Mouse (Mus musculus): ENCODE measurements at regions not wholly inside any gene's neighbourhood (a gene's known extent, or its start where the extent isn't known, plus 50 kb on each side); places are given as distances from the start of the nearest gene placed in this dataset.

GRCm38 (mm10) chr2:45279490-45279889 lies 162.3 kb upstream of the Zeb2 start:
- H3K9ac ChIP-seq (replicated peaks; ENCODE audit: low read depth, low read length): no peak overlapping the region
- WGBS: 94% methylated on average over 4 of the region's 4 CpGs
- ATAC-seq: no peak

GRCm38 (mm10) chr2:45277602-45278001 lies 160.4 kb upstream of the Zeb2 start:
- no peak for ATAC-seq
- Histone ChIP-seq H3K4me2 (ENCODE audit: low read length) (no peak overlapping the region), H3K27ac (ENCODE audit: low read length) (no peak overlapping the region), H3K36me3 (ENCODE audit: control insufficient read depth, insufficient read depth) (no peaks in the 10 kb centered on the region), H3K9me3 (ENCODE audit: control insufficient read depth, low read length) (no peaks in the 10 kb centered on the region), H3K4me1 (replicated peaks; ENCODE audit: control insufficient read depth, insufficient read depth, low read length) (no peaks in the 10 kb centered on the region), H3K9ac (replicated peaks; ENCODE audit: low read depth, low read length) (no peak overlapping the region), H3K4me3 (replicated peaks; ENCODE audit: low read length) (no peak overlapping the region), H3K27me3 (replicated peaks; ENCODE audit: control insufficient read depth, insufficient read depth, low read length) (no peaks in the 10 kb centered on the region)
- WGBS: 98% methylated on average over 2 of the region's 2 CpGs

More at GRCm38 (mm10) chr2:45279490-45279889, 162.3 kb upstream of the Zeb2 start:
- Histone ChIP-seq H3K27ac (ENCODE audit: low read length) (no peak overlapping the region), H3K4me2 (ENCODE audit: low read length) (no peak overlapping the region), H3K4me1 (replicated peaks; ENCODE audit: control insufficient read depth, insufficient read depth, low read length) (no peaks in the 10 kb centered on the region), H3K4me3 (replicated peaks; ENCODE audit: low read length) (no peak overlapping the region), H3K36me3 (ENCODE audit: control insufficient read depth, insufficient read depth) (no peaks in the 10 kb centered on the region), H3K9me3 (ENCODE audit: control insufficient read depth, low read length) (no peaks in the 10 kb centered on the region), H3K27me3 (replicated peaks; ENCODE audit: control insufficient read depth, insufficient read depth, low read length) (no peaks in the 10 kb centered on the region)

GRCm38 (mm10) chr2:45276703-45277102 lies 159.5 kb upstream of the Zeb2 start:
- Histone ChIP-seq H3K27ac (ENCODE audit: low read length) (no peak overlapping the region), H3K4me3 (replicated peaks; ENCODE audit: low read length) (no peak overlapping the region), H3K9ac (replicated peaks; ENCODE audit: low read depth, low read length) (no peak overlapping the region), H3K4me1 (replicated peaks; ENCODE audit: control insufficient read depth, insufficient read depth, low read length) (no peaks in the 10 kb centered on the region), H3K4me2 (ENCODE audit: low read length) (no peak overlapping the region), H3K36me3 (ENCODE audit: control insufficient read depth, insufficient read depth) (no peaks in the 10 kb centered on the region), H3K9me3 (ENCODE audit: control insufficient read depth, low read length) (no peaks in the 10 kb centered on the region), H3K27me3 (replicated peaks; ENCODE audit: control insufficient read depth, insufficient read depth, low read length) (no peaks in the 10 kb centered on the region)
- no peak for ATAC-seq
- 92% methylated on average over 1 of the region's 1 CpGs for WGBS

GRCm38 (mm10) chr2:45270035-45270434 lies 152.8 kb upstream of the Zeb2 start:
- Histone ChIP-seq H3K4me3 (replicated peaks; ENCODE audit: low read length) (no peak overlapping the region), H3K4me2 (ENCODE audit: low read length) (no peak overlapping the region), H3K4me1 (replicated peaks; ENCODE audit: control insufficient read depth, insufficient read depth, low read length) (no peaks in the 10 kb centered on the region), H3K36me3 (ENCODE audit: control insufficient read depth, insufficient read depth) (no peaks in the 10 kb centered on the region), H3K27ac (ENCODE audit: low read length) (no peak overlapping the region), H3K9ac (replicated peaks; ENCODE audit: low read depth, low read length) (no peak overlapping the region), H3K9me3 (ENCODE audit: control insufficient read depth, low read length) (no peaks in the 10 kb centered on the region), H3K27me3 (replicated peaks; ENCODE audit: control insufficient read depth, insufficient read depth, low read length) (no peaks in the 10 kb centered on the region)
- WGBS: 85% methylated on average over 2 of the region's 2 CpGs
- ATAC-seq: no peak

GRCm38 (mm10) chr2:45265819-45266218 lies 148.6 kb upstream of the Zeb2 start:
- no peak for ATAC-seq
- Histone ChIP-seq H3K36me3 (ENCODE audit: control insufficient read depth, insufficient read depth) (no peaks in the 10 kb centered on the region), H3K9ac (replicated peaks; ENCODE audit: low read depth, low read length) (no peak overlapping the region), H3K4me2 (ENCODE audit: low read length) (no peak overlapping the region), H3K4me3 (replicated peaks; ENCODE audit: low read length) (no peak overlapping the region), H3K27me3 (replicated peaks; ENCODE audit: control insufficient read depth, insufficient read depth, low read length) (no peaks in the 10 kb centered on the region), H3K27ac (ENCODE audit: low read length) (no peak overlapping the region), H3K9me3 (ENCODE audit: control insufficient read depth, low read length) (no peaks in the 10 kb centered on the region), H3K4me1 (replicated peaks; ENCODE audit: control insufficient read depth, insufficient read depth, low read length) (no peaks in the 10 kb centered on the region)
- 52% methylated on average over 2 of the region's 2 CpGs for WGBS

- no peaks in the 10 kb centered on the region for H3K4me1 ChIP-seq (replicated peaks; ENCODE audit: control insufficient read depth, insufficient read depth, low read length)
- H3K27me3 ChIP-seq (replicated peaks; ENCODE audit: control insufficient read depth, insufficient read depth, low read length): no peaks in the 10 kb centered on the region
- 61% methylated on average over 3 of the region's 3 CpGs for WGBS
- no peak overlapping the region for H3K4me3 ChIP-seq (replicated peaks; ENCODE audit: low read length)
- H3K36me3 ChIP-seq (ENCODE audit: control insufficient read depth, insufficient read depth): no peaks in the 10 kb centered on the region
- ATAC-seq: no peak
- no peaks in the 10 kb centered on the region for H3K9me3 ChIP-seq (ENCODE audit: control insufficient read depth, low read length)
- H3K4me2 ChIP-seq (ENCODE audit: low read length): no peak overlapping the region
- H3K27ac ChIP-seq (ENCODE audit: low read length): no peak overlapping the region
- no peak overlapping the region for H3K9ac ChIP-seq (replicated peaks; ENCODE audit: low read depth, low read length)
These were observed 144.8 kb upstream of the Zeb2 start for GRCm38 (mm10) chr2:45261949-45262348.

- Histone ChIP-seq H3K9me3 (ENCODE audit: control insufficient read depth, low read length) (no peaks in the 10 kb centered on the region), H3K27ac (ENCODE audit: low read length) (no peak overlapping the region), H3K4me1 (replicated peaks; ENCODE audit: control insufficient read depth, insufficient read depth, low read length) (no peaks in the 10 kb centered on the region), H3K4me3 (replicated peaks; ENCODE audit: low read length) (no peak overlapping the region), H3K36me3 (ENCODE audit: control insufficient read depth, insufficient read depth) (no peaks in the 10 kb centered on the region), H3K27me3 (replicated peaks; ENCODE audit: control insufficient read depth, insufficient read depth, low read length) (no peaks in the 10 kb centered on the region), H3K9ac (replicated peaks; ENCODE audit: low read depth, low read length) (no peak overlapping the region), H3K4me2 (ENCODE audit: low read length) (no peak overlapping the region)
- WGBS: 74% methylated on average over 3 of the region's 3 CpGs
- no peak for ATAC-seq
These were observed 141.7 kb upstream of the Zeb2 start for GRCm38 (mm10) chr2:45258897-45259296.

- 58% methylated on average over 5 of the region's 5 CpGs for WGBS
- H3K27ac ChIP-seq (ENCODE audit: low read length): no peak overlapping the region
- H3K9me3 ChIP-seq (ENCODE audit: control insufficient read depth, low read length): no peaks in the 10 kb centered on the region
- no peak overlapping the region for H3K4me2 ChIP-seq (ENCODE audit: low read length)
- no peaks in the 10 kb centered on the region for H3K27me3 ChIP-seq (replicated peaks; ENCODE audit: control insufficient read depth, insufficient read depth, low read length)
- no peak for ATAC-seq
- H3K4me3 ChIP-seq (replicated peaks; ENCODE audit: low read length): no peak overlapping the region
- H3K9ac ChIP-seq (replicated peaks; ENCODE audit: low read depth, low read length): no peak overlapping the region
- H3K4me1 ChIP-seq (replicated peaks; ENCODE audit: control insufficient read depth, insufficient read depth, low read length): no peaks in the 10 kb centered on the region
- no peaks in the 10 kb centered on the region for H3K36me3 ChIP-seq (ENCODE audit: control insufficient read depth, insufficient read depth)
These were observed 139.2 kb upstream of the Zeb2 start for GRCm38 (mm10) chr2:45256373-45256772.

- no peak overlapping the region for H3K9ac ChIP-seq (replicated peaks; ENCODE audit: low read depth, low read length)
- no peak overlapping the region for H3K4me2 ChIP-seq (ENCODE audit: low read length)
- H3K36me3 ChIP-seq (ENCODE audit: control insufficient read depth, insufficient read depth): no peaks in the 10 kb centered on the region
- H3K4me3 ChIP-seq (replicated peaks; ENCODE audit: low read length): no peak overlapping the region
- no peaks in the 10 kb centered on the region for H3K9me3 ChIP-seq (ENCODE audit: control insufficient read depth, low read length)
- no peak overlapping the region for H3K27ac ChIP-seq (ENCODE audit: low read length)
- 67% methylated on average over 4 of the region's 4 CpGs for WGBS
- no peaks in the 10 kb centered on the region for H3K27me3 ChIP-seq (replicated peaks; ENCODE audit: control insufficient read depth, insufficient read depth, low read length)
- ATAC-seq: no peak
- H3K4me1 ChIP-seq (replicated peaks; ENCODE audit: control insufficient read depth, insufficient read depth, low read length): no peaks in the 10 kb centered on the region
These were observed 136.7 kb upstream of the Zeb2 start for GRCm38 (mm10) chr2:45253936-45254335.

GRCm38 (mm10) chr2:45252321-45252720 lies 135.1 kb upstream of the Zeb2 start:
- 61% methylated on average over 4 of the region's 4 CpGs for WGBS
- ATAC-seq: no peak
- no peak overlapping the region for H3K27ac ChIP-seq (ENCODE audit: low read length)
- H3K4me2 ChIP-seq (ENCODE audit: low read length): no peak overlapping the region
- H3K9me3 ChIP-seq (ENCODE audit: control insufficient read depth, low read length): no peaks in the 10 kb centered on the region
- no peaks in the 10 kb centered on the region for H3K36me3 ChIP-seq (ENCODE audit: control insufficient read depth, insufficient read depth)
- no peak overlapping the region for H3K9ac ChIP-seq (replicated peaks; ENCODE audit: low read depth, low read length)
- H3K4me1 ChIP-seq (replicated peaks; ENCODE audit: control insufficient read depth, insufficient read depth, low read length): no peaks in the 10 kb centered on the region
- H3K4me3 ChIP-seq (replicated peaks; ENCODE audit: low read length): no peak overlapping the region
- H3K27me3 ChIP-seq (replicated peaks; ENCODE audit: control insufficient read depth, insufficient read depth, low read length): no peaks in the 10 kb centered on the region
